Mouse (Mus musculus) brain, embryonic 14.5 days (tissue): ENCODE measurements at regions not wholly inside any gene's neighbourhood (a gene's known extent, or its start where the extent isn't known, plus 50 kb on each side); places are given as distances from the start of the nearest gene placed in this dataset.

ENCODE experiments used
- CTCF ChIP-seq: fragments of 200-500 bp; IDR thresholded peaks from 2 replicates; pipeline ENCODE4 v1.5.1; 2012; ENCODE audit warnings: inconsistent platforms, mild to moderate bottlenecking, moderate library complexity, borderline replicate concordance; ENCODE audit not compliant: insufficient read depth, insufficient read length; ENCODE audit errors: extremely low read depth
- POLR2A ChIP-seq: fragments of 200-500 bp; IDR thresholded peaks from 2 replicates; pipeline ENCODE4 v1.6.1; 2012; ENCODE audit warnings: mild to moderate bottlenecking, inconsistent platforms, borderline replicate concordance; ENCODE audit not compliant: poor library complexity, insufficient read depth, insufficient read length, severe bottlenecking; ENCODE audit errors: extremely low read depth

DNA sequence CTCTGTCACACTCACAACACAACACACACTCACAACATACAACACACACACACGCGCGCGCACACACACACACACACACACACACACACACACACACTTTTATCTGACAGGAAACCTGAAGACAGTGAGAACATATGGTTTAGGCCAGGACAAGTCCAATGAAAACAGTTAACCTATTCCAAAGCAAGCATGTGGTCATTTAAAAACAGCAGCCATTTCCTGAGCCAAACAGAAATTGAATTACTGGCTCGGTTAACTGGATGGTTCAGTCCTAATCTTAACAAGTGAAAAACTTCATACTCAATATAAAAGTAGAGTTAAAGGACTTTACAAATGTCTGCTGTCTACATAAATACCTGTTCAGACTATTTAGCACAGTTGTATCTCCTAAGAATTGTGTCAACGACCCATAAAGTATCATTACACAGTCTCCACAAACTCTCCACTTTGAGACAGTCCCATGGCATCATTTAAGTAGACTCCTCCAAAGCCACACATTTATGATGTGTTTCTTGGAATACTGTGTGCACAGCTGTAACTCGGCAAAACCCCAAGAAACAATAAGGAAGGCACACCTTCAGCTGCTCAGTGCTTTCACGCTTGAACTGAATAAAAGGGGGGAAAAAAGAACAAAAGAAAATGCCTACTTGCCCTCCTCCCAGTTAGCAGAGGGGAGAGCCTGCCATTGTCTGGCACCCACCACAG is 202.3 kb downstream of the Sp3 start:
- TF ChIP-seq CTCF (no peak), POLR2A (no peak)
